Mouse (Mus musculus) midbrain, embryonic 12.5 days (tissue): ENCODE data around the gene Inpp5a. TPM values are rescaled to one million over a fixed set of nuclear protein-coding genes. Genes with fewer than 3 reads are reported as not detected.

Source experiments
- ATAC-seq: fragments of 200-750 bp; cut with Nextera tagmentation; 2 replicates; pipeline ENCODE4 v1.8.0; 2017; ENCODE audit warnings: low read depth, moderate TSS enrichment, moderate library complexity; ENCODE audit not compliant: low FRiP score
- H3K27ac ChIP-seq: fragments of 300-500 bp; sonication (generic); replicated peaks from 2 replicates; pipeline ENCODE4 v1.5.1; 2016; ENCODE audit warnings: mild to moderate bottlenecking
- H3K27me3 ChIP-seq: fragments of 300-500 bp; sonication (generic); 2 replicates; pipeline ENCODE4 v1.6.1; 2016; ENCODE audit warnings: mild to moderate bottlenecking
- H3K36me3 ChIP-seq: fragments of 300-500 bp; sonication (generic); 2 replicates; pipeline ENCODE4 v1.6.1; 2016
- H3K4me1 ChIP-seq: fragments of 300-500 bp; sonication (generic); 2 replicates; pipeline ENCODE4 v1.6.1; 2016
- H3K4me2 ChIP-seq: fragments of 300-500 bp; sonication (generic); replicated peaks from 2 replicates; pipeline ENCODE4 v1.6.1; 2016; ENCODE audit warnings: mild to moderate bottlenecking, moderate library complexity
- H3K4me3 ChIP-seq: fragments of 300-500 bp; sonication (generic); 2 replicates; pipeline ENCODE4 v1.5.1; 2016; ENCODE audit warnings: mild to moderate bottlenecking
- H3K9ac ChIP-seq: fragments of 300-500 bp; sonication (generic); replicated peaks from 2 replicates; pipeline ENCODE4 v1.6.1; 2016; ENCODE audit warnings: mild to moderate bottlenecking, moderate library complexity
- H3K9me3 ChIP-seq: fragments of 300-500 bp; sonication (generic); 2 replicates; pipeline ENCODE4 v1.6.1; 2016; ENCODE audit warnings: mild to moderate bottlenecking
- WGBS: fragments of 180-500 bp; shearing (Covaris S2); methylation state at CpG from one replicate; pipeline ENCODE4 v1.1.7; 2016; 5-methylcytosine and 5-hydroxymethylcytosine counted together
- polyA plus RNA-seq: library from polyadenylated mRNA; unstranded; fragments of >200 nt; fragmentation: Nextera tagmentation; extraction: Ambion mirVana; gene quantifications from 2 replicates; pipeline ENCODE4 v1.2.1, GENCODE M21; 2016

The Inpp5a gene
- polyA plus RNA-seq, 1 experiment from 2014 or later, result 24.8 TPM

GRCm38 (mm10) chr7:139437926-139438600 lies 49.2 kb downstream of the Inpp5a start:
- Histone ChIP-seq H3K9ac (no peak overlapping the region), H3K4me2 (no peak overlapping the region), H3K27me3 (no peaks in the 10 kb centered on the region), H3K27ac (0 out of 2 replicates have a peak overlapping the region, but pooled peaks have one; percentile 1), H3K9me3 (no peaks in the 10 kb centered on the region), H3K36me3 (no peaks in the 10 kb centered on the region), H3K4me3 (no peak overlapping the region), H3K4me1 (peaks cover 14% of the 10 kb centered on the region)
- whole genome bisulfite sequencing, result 70% methylated on average over 9 of the region's 9 CpGs
- ATAC-seq, result no peak

GRCm38 (mm10) chr7:139438601-139438945 lies 49.7 kb downstream of the Inpp5a start:
- 81% methylated on average over 4 of the region's 4 CpGs for WGBS
- Histone ChIP-seq H3K4me2 (no peak overlapping the region), H3K36me3 (no peaks in the 10 kb centered on the region), H3K27me3 (no peaks in the 10 kb centered on the region), H3K4me1 (peaks cover 14% of the 10 kb centered on the region), H3K9me3 (no peaks in the 10 kb centered on the region), H3K4me3 (no peak overlapping the region), H3K9ac (no peak overlapping the region), H3K27ac (0 out of 2 replicates have a peak overlapping the region, but pooled peaks have one; percentile 3)
- ATAC-seq, result no peak

GRCm38 (mm10) chr7:139439031-139439430 lies 50.1 kb downstream of the Inpp5a start:
- 80% methylated on average over 3 of the region's 3 CpGs for WGBS
- no peaks in the 10 kb centered on the region for H3K9me3 ChIP-seq
- 0 out of 2 replicates have a peak overlapping the region, but pooled peaks have one; percentile 3 for H3K27ac ChIP-seq
- no peaks in the 10 kb centered on the region for H3K27me3 ChIP-seq
- no peak overlapping the region for H3K4me2 ChIP-seq
- no peak overlapping the region for H3K4me3 ChIP-seq
- no peak for ATAC-seq
- no peak overlapping the region for H3K9ac ChIP-seq
- peaks cover 14% of the 10 kb centered on the region for H3K4me1 ChIP-seq
- H3K36me3 ChIP-seq, result no peaks in the 10 kb centered on the region

- no peaks in the 10 kb centered on the region for H3K36me3 ChIP-seq
- H3K4me1 ChIP-seq, result peaks cover 14% of the 10 kb centered on the region
- no peaks in the 10 kb centered on the region for H3K27me3 ChIP-seq
- H3K4me2 ChIP-seq, result no peak overlapping the region
- ATAC-seq, result no peak
- no peak overlapping the region for H3K9ac ChIP-seq
- no peaks in the 10 kb centered on the region for H3K9me3 ChIP-seq
- no peak overlapping the region for H3K27ac ChIP-seq
- no peak overlapping the region for H3K4me3 ChIP-seq
- WGBS, result 76% methylated on average over 6 of the region's 6 CpGs
Measured at GRCm38 (mm10) chr7:139439922-139440895, 51.3 kb downstream of the Inpp5a start.

- no peak overlapping the region for H3K4me3 ChIP-seq
- H3K9me3 ChIP-seq, result no peaks in the 10 kb centered on the region
- no peaks in the 10 kb centered on the region for H3K36me3 ChIP-seq
- no peak overlapping the region for H3K9ac ChIP-seq
- WGBS, result 17% methylated on average over 5 of the region's 5 CpGs
- no peak for ATAC-seq
- peaks cover 14% of the 10 kb centered on the region for H3K4me1 ChIP-seq
- no peaks in the 10 kb centered on the region for H3K27me3 ChIP-seq
- H3K4me2 ChIP-seq, result no peak overlapping the region
- H3K27ac ChIP-seq, result no peak overlapping the region
Measured at GRCm38 (mm10) chr7:139441022-139441421, 52.1 kb downstream of the Inpp5a start.

- H3K27ac ChIP-seq, result no peak overlapping the region
- ATAC-seq, result no peak
- H3K4me3 ChIP-seq, result no peak overlapping the region
- H3K36me3 ChIP-seq, result no peaks in the 10 kb centered on the region
- no peak overlapping the region for H3K9ac ChIP-seq
- 88% methylated on average over 10 of the region's 10 CpGs for WGBS
- H3K27me3 ChIP-seq, result no peaks in the 10 kb centered on the region
- peaks cover 14% of the 10 kb centered on the region for H3K4me1 ChIP-seq
- H3K4me2 ChIP-seq, result no peak overlapping the region
- no peaks in the 10 kb centered on the region for H3K9me3 ChIP-seq
Measured at GRCm38 (mm10) chr7:139441761-139442211, 52.9 kb downstream of the Inpp5a start.

- H3K36me3 ChIP-seq, result no peaks in the 10 kb centered on the region
- ATAC-seq, result no peak
- no peaks in the 10 kb centered on the region for H3K9me3 ChIP-seq
Measured at GRCm38 (mm10) chr7:139445621-139446020, 56.7 kb downstream of the Inpp5a start.

GRCm38 (mm10) chr7:139447381-139447780 lies 58.5 kb downstream of the Inpp5a start:
- Histone ChIP-seq H3K36me3 (no peaks in the 10 kb centered on the region), H3K9me3 (no peaks in the 10 kb centered on the region), H3K27me3 (no peaks in the 10 kb centered on the region), H3K27ac (no peak overlapping the region), H3K4me2 (no peak overlapping the region), H3K4me1 (no peaks in the 10 kb centered on the region), H3K9ac (no peak overlapping the region), H3K4me3 (no peak overlapping the region)
- no peak for ATAC-seq
- 86% methylated on average over 3 of the region's 3 CpGs for WGBS

More at GRCm38 (mm10) chr7:139445621-139446020, 56.7 kb downstream of the Inpp5a start:
- H3K4me1 ChIP-seq, result peaks cover 6% of the 10 kb centered on the region
- no peak overlapping the region for H3K4me3 ChIP-seq
- no peak overlapping the region for H3K27ac ChIP-seq
- 87% methylated on average over 8 of the region's 8 CpGs for WGBS
- no peak overlapping the region for H3K4me2 ChIP-seq
- no peaks in the 10 kb centered on the region for H3K27me3 ChIP-seq
- H3K9ac ChIP-seq, result no peak overlapping the region

- no peaks in the 10 kb centered on the region for H3K4me1 ChIP-seq
- H3K27ac ChIP-seq, result no peak overlapping the region
- H3K27me3 ChIP-seq, result no peaks in the 10 kb centered on the region
- H3K9me3 ChIP-seq, result no peaks in the 10 kb centered on the region
- no peak overlapping the region for H3K9ac ChIP-seq
- H3K36me3 ChIP-seq, result no peaks in the 10 kb centered on the region
- no peak overlapping the region for H3K4me2 ChIP-seq
- no peak for ATAC-seq
- no peak overlapping the region for H3K4me3 ChIP-seq
- 91% methylated on average over 16 of the region's 16 CpGs for WGBS
Measured at GRCm38 (mm10) chr7:139450186-139450998, 61.5 kb downstream of the Inpp5a start.

GRCm38 (mm10) chr7:139451711-139452110 lies 62.8 kb downstream of the Inpp5a start:
- no peak for ATAC-seq
- whole genome bisulfite sequencing, result 87% methylated on average over 5 of the region's 5 CpGs
- H3K4me3 ChIP-seq, result no peak overlapping the region
- no peaks in the 10 kb centered on the region for H3K9me3 ChIP-seq
- H3K27ac ChIP-seq, result no peak overlapping the region
- no peak overlapping the region for H3K9ac ChIP-seq
- H3K27me3 ChIP-seq, result no peaks in the 10 kb centered on the region
- no peaks in the 10 kb centered on the region for H3K36me3 ChIP-seq
- H3K4me1 ChIP-seq, result no peaks in the 10 kb centered on the region
- no peak overlapping the region for H3K4me2 ChIP-seq

GRCm38 (mm10) chr7:139452199-139452598 lies 63.3 kb downstream of the Inpp5a start:
- H3K27me3 ChIP-seq, result no peaks in the 10 kb centered on the region
- no peak overlapping the region for H3K4me3 ChIP-seq
- no peak overlapping the region for H3K9ac ChIP-seq
- 53% methylated on average over 2 of the region's 2 CpGs for WGBS
- H3K36me3 ChIP-seq, result no peaks in the 10 kb centered on the region
- ATAC-seq, result no peak
- H3K4me1 ChIP-seq, result no peaks in the 10 kb centered on the region
- H3K27ac ChIP-seq, result no peak overlapping the region
- H3K4me2 ChIP-seq, result no peak overlapping the region
- H3K9me3 ChIP-seq, result no peaks in the 10 kb centered on the region
